Mouse (Mus musculus): ENCODE measurements around the gene Cox6b2. TPM values are rescaled to one million over a fixed set of nuclear protein-coding genes. Genes with fewer than 3 reads are reported as not detected.

Cox6b2 gene
- total RNA-seq, 1 experiment, result 46.4 TPM

GRCm38 (mm10) chr7:4749169-4749568 lies 3.7 kb downstream of the Cox6b2 start:
- in situ Hi-C loops (cut with MboI; ENCODE audit: low sequenced_read_pairs in 2 of 2, unreplicated experiment in 2 of 2), result no loop called here
- Histone ChIP-seq H3K4me3 (ENCODE audit: insufficient read depth in 1 of 2, low read depth in 1 of 2, low read length in 2 of 2, poor library complexity in 1 of 2, severe bottlenecking in 1 of 2) (no peak overlapping the region), H3K9ac (ENCODE audit: insufficient read depth, low read depth, low read length, poor library complexity, severe bottlenecking) (no peak overlapping the region), H3K36me3 (ENCODE audit: control insufficient read depth, insufficient read depth, low read length, poor library complexity, severe bottlenecking) (peaks cover 33% of the 10 kb centered on the region), H3K4me1 (ENCODE audit: control insufficient read depth in 2 of 2, insufficient read depth in 2 of 2, low read length in 2 of 2, poor library complexity in 1 of 2) (peaks cover 2 to 22% of the 10 kb centered on the region in 2 experiments; a peak in 2 of 4 replicates), H3K27ac (ENCODE audit: insufficient read depth, low read depth, low read length, poor library complexity, severe bottlenecking) (no peak overlapping the region), H3K9me3 (ENCODE audit: control insufficient read depth, insufficient read depth, low read depth, low read length) (no peaks in the 10 kb centered on the region)
- TF ChIP-seq MAFK (IDR thresholded peaks at IDR 0.05; ENCODE audit: insufficient read depth, low read depth, low read length) (no peak), HCFC1 (IDR thresholded peaks at IDR 0.05; ENCODE audit: borderline replicate concordance, insufficient read depth, low read length) (no peak), ZC3H11A (IDR thresholded peaks at IDR 0.05; ENCODE audit: borderline replicate concordance, low read depth, low read length) (no peak), ZNF384 (IDR thresholded peaks at IDR 0.05; ENCODE audit: low read depth, low read length) (no peak), CHD2 (IDR thresholded peaks at IDR 0.05; ENCODE audit: low read depth, low read length) (no peak)
- DNase-seq (ENCODE audit: low read depth, low spot score), result no peak

GRCm38 (mm10) chr7:4748321-4748720 lies 4.6 kb downstream of the Cox6b2 start:
- no peak for DNase-seq (ENCODE audit: low read depth, low spot score)
- no peak overlapping the region for H3K27ac ChIP-seq (ENCODE audit: insufficient read depth, low read depth, low read length, poor library complexity, severe bottlenecking)
- in situ Hi-C loops (cut with MboI; ENCODE audit: low sequenced_read_pairs in 2 of 2, unreplicated experiment in 2 of 2), result no loop called here

GRCm38 (mm10) chr7:4747156-4747899 lies 5.6 kb downstream of the Cox6b2 start:
- in situ Hi-C loops (cut with MboI; ENCODE audit: low sequenced_read_pairs in 2 of 2, unreplicated experiment in 2 of 2), result no loop called here
- no peak for TF ChIP-seq CHD2 (IDR thresholded peaks at IDR 0.05; ENCODE audit: low read depth, low read length)
- no peak for TF ChIP-seq ZC3H11A (IDR thresholded peaks at IDR 0.05; ENCODE audit: borderline replicate concordance, low read depth, low read length)
- TF ChIP-seq ZNF384 (IDR thresholded peaks at IDR 0.05; ENCODE audit: low read depth, low read length), result no peak
- TF ChIP-seq MAFK (IDR thresholded peaks at IDR 0.05; ENCODE audit: insufficient read depth, low read depth, low read length), result no peak
- no peak for TF ChIP-seq HCFC1 (IDR thresholded peaks at IDR 0.05; ENCODE audit: borderline replicate concordance, insufficient read depth, low read length)
- DNase-seq (ENCODE audit: low read depth, low spot score), result no peak
- Histone ChIP-seq H3K4me1 (ENCODE audit: control insufficient read depth in 2 of 2, insufficient read depth in 2 of 2, low read length in 2 of 2, poor library complexity in 1 of 2) (peaks cover 2 to 24% of the 10 kb centered on the region in 2 experiments; a peak in 2 of 4 replicates), H3K4me3 (ENCODE audit: insufficient read depth in 1 of 2, low read depth in 1 of 2, low read length in 2 of 2, poor library complexity in 1 of 2, severe bottlenecking in 1 of 2) (no peak overlapping the region), H3K9ac (ENCODE audit: insufficient read depth, low read depth, low read length, poor library complexity, severe bottlenecking) (no peak overlapping the region), H3K36me3 (ENCODE audit: control insufficient read depth, insufficient read depth, low read length, poor library complexity, severe bottlenecking) (peaks cover 46% of the 10 kb centered on the region), H3K27ac (ENCODE audit: insufficient read depth, low read depth, low read length, poor library complexity, severe bottlenecking) (no peak overlapping the region), H3K9me3 (ENCODE audit: control insufficient read depth, insufficient read depth, low read depth, low read length) (no peaks in the 10 kb centered on the region)

More at GRCm38 (mm10) chr7:4748321-4748720, 4.6 kb downstream of the Cox6b2 start:
- no peak overlapping the region for H3K9ac ChIP-seq (ENCODE audit: insufficient read depth, low read depth, low read length, poor library complexity, severe bottlenecking)
- H3K36me3 ChIP-seq (ENCODE audit: control insufficient read depth, insufficient read depth, low read length, poor library complexity, severe bottlenecking), result peaks cover 37% of the 10 kb centered on the region
- no peak overlapping the region for H3K4me3 ChIP-seq (ENCODE audit: insufficient read depth in 1 of 2, low read depth in 1 of 2, low read length in 2 of 2, poor library complexity in 1 of 2, severe bottlenecking in 1 of 2)
- no peak for TF ChIP-seq ZC3H11A (IDR thresholded peaks at IDR 0.05; ENCODE audit: borderline replicate concordance, low read depth, low read length)
- no peak for TF ChIP-seq CHD2 (IDR thresholded peaks at IDR 0.05; ENCODE audit: low read depth, low read length)
- TF ChIP-seq MAFK (IDR thresholded peaks at IDR 0.05; ENCODE audit: insufficient read depth, low read depth, low read length), result no peak
- TF ChIP-seq HCFC1 (IDR thresholded peaks at IDR 0.05; ENCODE audit: borderline replicate concordance, insufficient read depth, low read length), result no peak
- no peak for TF ChIP-seq ZNF384 (IDR thresholded peaks at IDR 0.05; ENCODE audit: low read depth, low read length)
- no peaks in the 10 kb centered on the region for H3K9me3 ChIP-seq (ENCODE audit: control insufficient read depth, insufficient read depth, low read depth, low read length)
- peaks cover 2 to 21% of the 10 kb centered on the region in 2 experiments; a peak in 2 of 4 replicates for H3K4me1 ChIP-seq (ENCODE audit: control insufficient read depth in 2 of 2, insufficient read depth in 2 of 2, low read length in 2 of 2, poor library complexity in 1 of 2)

GRCm38 (mm10) chr7:4746326-4746980 lies 6.4 kb downstream of the Cox6b2 start:
- Histone ChIP-seq H3K36me3 (ENCODE audit: control insufficient read depth, insufficient read depth, low read length, poor library complexity, severe bottlenecking) (peaks cover 53% of the 10 kb centered on the region), H3K4me3 (ENCODE audit: insufficient read depth in 1 of 2, low read depth in 1 of 2, low read length in 2 of 2, poor library complexity in 1 of 2, severe bottlenecking in 1 of 2) (peak overlapping the region in 1 of 2 experiments; percentile 40; a peak in 2 of 4 replicates), H3K9me3 (ENCODE audit: control insufficient read depth, insufficient read depth, low read depth, low read length) (no peaks in the 10 kb centered on the region), H3K4me1 (ENCODE audit: control insufficient read depth in 2 of 2, insufficient read depth in 2 of 2, low read length in 2 of 2, poor library complexity in 1 of 2) (peaks cover 2 to 28% of the 10 kb centered on the region in 2 experiments; a peak in 2 of 4 replicates), H3K27ac (ENCODE audit: insufficient read depth, low read depth, low read length, poor library complexity, severe bottlenecking) (no peak overlapping the region), H3K9ac (ENCODE audit: insufficient read depth, low read depth, low read length, poor library complexity, severe bottlenecking) (no peak overlapping the region; the same call in 1 of the 2 replicates)
- TF ChIP-seq ZNF384 (IDR thresholded peaks at IDR 0.05; ENCODE audit: low read depth, low read length) (no peak), CHD2 (IDR thresholded peaks at IDR 0.05; ENCODE audit: low read depth, low read length) (no peak), MAFK (IDR thresholded peaks at IDR 0.05; ENCODE audit: insufficient read depth, low read depth, low read length) (no peak), HCFC1 (IDR thresholded peaks at IDR 0.05; ENCODE audit: borderline replicate concordance, insufficient read depth, low read length) (no peak), ZC3H11A (IDR thresholded peaks at IDR 0.05; ENCODE audit: borderline replicate concordance, low read depth, low read length) (no peak)
- in situ Hi-C loops (cut with MboI; ENCODE audit: low sequenced_read_pairs in 2 of 2, unreplicated experiment in 2 of 2), result no loop called here
- no peak for DNase-seq (ENCODE audit: low read depth, low spot score)

All from ES-E14 (cell line).